Mouse (Mus musculus): ENCODE measurements around the gene Ablim1. TPM values are rescaled to one million over a fixed set of nuclear protein-coding genes. Genes with fewer than 3 reads are reported as not detected.

Ablim1 gene
- total RNA-seq, 4 experiments from 2014 or later: 103 to 121 (median 110) TPM

- no peak for DNase-seq (ENCODE audit: low spot score in 2 of 2)
These were observed 121.3 kb downstream of the Ablim1 start for GRCm38 (mm10) chr19:57193382-57193781.

- DNase-seq (ENCODE audit: low spot score in 2 of 2): no peak
These were observed 123.6 kb downstream of the Ablim1 start for GRCm38 (mm10) chr19:57191109-57191508.

- no peak for DNase-seq (ENCODE audit: low spot score in 2 of 2)
These were observed 125.3 kb downstream of the Ablim1 start for GRCm38 (mm10) chr19:57189427-57189826.

GRCm38 (mm10) chr19:57188553-57188952, 126.2 kb downstream of the Ablim1 start:
- no peak for DNase-seq (ENCODE audit: low spot score in 2 of 2)

- no peak for DNase-seq (ENCODE audit: low spot score in 2 of 2)
These were observed 129.7 kb downstream of the Ablim1 start for GRCm38 (mm10) chr19:57185021-57185420.

GRCm38 (mm10) chr19:57182938-57183720, 131.6 kb downstream of the Ablim1 start:
- DNase-seq (ENCODE audit: low spot score in 2 of 2): no peak

GRCm38 (mm10) chr19:57181852-57182528, 132.7 kb downstream of the Ablim1 start:
- no peak for DNase-seq (ENCODE audit: low spot score in 2 of 2)

- no peak for DNase-seq (ENCODE audit: low spot score in 2 of 2)
These were observed 133.4 kb downstream of the Ablim1 start for GRCm38 (mm10) chr19:57181317-57181716.

GRCm38 (mm10) chr19:57180908-57181307, 133.8 kb downstream of the Ablim1 start:
- no peak for DNase-seq (ENCODE audit: low spot score in 2 of 2)

- DNase-seq (ENCODE audit: low spot score in 2 of 2): no peak
These were observed 134.4 kb downstream of the Ablim1 start for GRCm38 (mm10) chr19:57180333-57180732.

- no peak for DNase-seq (ENCODE audit: low spot score in 2 of 2)
These were observed 135.4 kb downstream of the Ablim1 start for GRCm38 (mm10) chr19:57179269-57179668.

- DNase-seq (ENCODE audit: low spot score in 2 of 2): no peak
These were observed 137.4 kb downstream of the Ablim1 start for GRCm38 (mm10) chr19:57177334-57177733.

GRCm38 (mm10) chr19:57175077-57175476, 139.6 kb downstream of the Ablim1 start:
- no peak for DNase-seq (ENCODE audit: low spot score in 2 of 2)

GRCm38 (mm10) chr19:57174541-57174940, 140.2 kb downstream of the Ablim1 start:
- no peak for DNase-seq (ENCODE audit: low spot score in 2 of 2)

- DNase-seq (ENCODE audit: low spot score in 2 of 2): no peak
These were observed 140.7 kb downstream of the Ablim1 start for GRCm38 (mm10) chr19:57174045-57174444.

- no peak for DNase-seq (ENCODE audit: low spot score in 2 of 2)
These were observed 142.4 kb downstream of the Ablim1 start for GRCm38 (mm10) chr19:57172321-57172720.

GRCm38 (mm10) chr19:57170880-57171279, 143.8 kb downstream of the Ablim1 start:
- DNase-seq (ENCODE audit: low spot score in 2 of 2): no peak

- no peak for DNase-seq (ENCODE audit: low spot score in 2 of 2)
These were observed 145.2 kb downstream of the Ablim1 start for GRCm38 (mm10) chr19:57169485-57169884.

- no peak for DNase-seq (ENCODE audit: low spot score in 2 of 2)
These were observed 147.0 kb downstream of the Ablim1 start for GRCm38 (mm10) chr19:57167721-57168120.

GRCm38 (mm10) chr19:57164882-57165281, 149.8 kb downstream of the Ablim1 start:
- DNase-seq (ENCODE audit: low spot score in 2 of 2): no peak

- peak in 1 of 2 experiments; percentile 67 for DNase-seq (ENCODE audit: low spot score in 2 of 2)
These were observed 151.4 kb downstream of the Ablim1 start for GRCm38 (mm10) chr19:57163315-57163714.

GRCm38 (mm10) chr19:57161978-57162727, 152.6 kb downstream of the Ablim1 start:
- DNase-seq (ENCODE audit: low spot score in 2 of 2): no peak
